Mouse (Mus musculus) stomach, postnatal 0 days (tissue): ENCODE measurements around the gene Gltp. TPM values are rescaled to one million over a fixed set of nuclear protein-coding genes. Genes with fewer than 3 reads are reported as not detected.

ENCODE experiments used
- ATAC-seq: fragments of 200-750 bp; cut with Nextera tagmentation; 2 replicates; pipeline ENCODE4 v1.8.0; 2017; ENCODE audit not compliant: low FRiP score, low TSS enrichment
- DNase-seq: peaks from one replicate; pipeline ENCODE4 v3.0.0-alpha.2; 2016; ENCODE audit warnings: low spot score
- H3K27ac ChIP-seq: fragments of 300-500 bp; sonication (generic); replicated peaks from 2 replicates; pipeline ENCODE4 v1.5.1; 2014; ENCODE audit warnings: mild to moderate bottlenecking, control low read depth
- H3K27me3 ChIP-seq: fragments of 300-500 bp; sonication (generic); 2 replicates; pipeline ENCODE4 v1.6.1; 2014; ENCODE audit warnings: low read length; ENCODE audit not compliant: control insufficient read depth, insufficient read depth
- H3K36me3 ChIP-seq: fragments of 300-500 bp; sonication (generic); 2 replicates; pipeline ENCODE4 v1.6.1; 2014; ENCODE audit warnings: low read length, mixed read lengths; ENCODE audit not compliant: control insufficient read depth, insufficient read depth
- H3K4me1 ChIP-seq: fragments of 300-500 bp; sonication (generic); replicated peaks from 2 replicates; pipeline ENCODE4 v1.6.1; 2014; ENCODE audit warnings: antibody characterized with exemption; ENCODE audit not compliant: control insufficient read depth, insufficient read depth
- H3K4me2 ChIP-seq: fragments of 300-500 bp; sonication (generic); replicated peaks from 2 replicates; pipeline ENCODE4 v1.6.1; 2014; ENCODE audit warnings: low read depth, mild to moderate bottlenecking, control low read depth, moderate library complexity
- H3K4me3 ChIP-seq: fragments of 300-500 bp; sonication (generic); 2 replicates; pipeline ENCODE4 v1.5.1; 2014; ENCODE audit warnings: low read depth, low read length, control low read depth
- H3K9ac ChIP-seq: fragments of 300-500 bp; sonication (generic); 2 replicates; pipeline ENCODE4 v1.6.1; 2014; ENCODE audit warnings: mild to moderate bottlenecking, low read length, control low read depth, mixed read lengths
- H3K9me3 ChIP-seq: fragments of 300-500 bp; sonication (generic); 2 replicates; pipeline ENCODE4 v1.6.1; 2016; ENCODE audit warnings: low read length; ENCODE audit not compliant: control insufficient read depth
- CTCF ChIP-seq: IDR thresholded peaks from 2 replicates; pipeline ENCODE4 v1.5.1; 2016; ENCODE audit warnings: antibody characterized with exemption, low read depth, mild to moderate bottlenecking, moderate library complexity
- EP300 ChIP-seq: optimal IDR thresholded peaks from 2 replicates; pipeline ENCODE3; 2016; ENCODE audit warnings: antibody characterized with exemption
- WGBS: fragments of 180-500 bp; shearing (Covaris S2); extraction: QIAGEN DNeasy Blood & Tissue Kit; methylation state at CpG from one replicate; pipeline ENCODE4 v1.1.7; 2014; 5-methylcytosine and 5-hydroxymethylcytosine counted together
- polyA plus RNA-seq: library from polyadenylated mRNA; unstranded; fragments of >200 nt; fragmentation: Nextera tagmentation; extraction: Ambion mirVana; gene quantifications from 2 replicates; pipeline ENCODE4 v1.2.1, GENCODE M21; 2015

Gene Gltp
- polyA plus RNA-seq, 1 experiment from 2014 or later = 482 TPM

GRCm38 (mm10) chr5:114731498-114731897 lies 40.7 kb upstream of the Gltp start:
- no peaks in the 10 kb centered on the region for H3K27me3 ChIP-seq
- H3K36me3 ChIP-seq = peaks cover 27% of the 10 kb centered on the region
- H3K9ac ChIP-seq = no peak overlapping the region
- no peak for DNase-seq
- no peaks in the 10 kb centered on the region for H3K9me3 ChIP-seq
- WGBS = 72% methylated on average over 6 of the region's 6 CpGs
- no peaks in the 10 kb centered on the region for H3K4me1 ChIP-seq
- H3K27ac ChIP-seq = no peak overlapping the region
- peak; percentile 46 for TF ChIP-seq CTCF
- TF ChIP-seq EP300 = no peak
- ATAC-seq = no peak
- no peak overlapping the region for H3K4me3 ChIP-seq
- H3K4me2 ChIP-seq = no peak overlapping the region

GRCm38 (mm10) chr5:114730129-114730528 lies 39.3 kb upstream of the Gltp start:
- 71% methylated on average over 10 of the region's 10 CpGs for WGBS
- ATAC-seq = no peak
- no peak overlapping the region for H3K9ac ChIP-seq
- TF ChIP-seq EP300 = no peak
- TF ChIP-seq CTCF = no peak
- no peaks in the 10 kb centered on the region for H3K27me3 ChIP-seq
- H3K4me3 ChIP-seq = no peak overlapping the region
- DNase-seq = no peak
- H3K9me3 ChIP-seq = no peaks in the 10 kb centered on the region
- H3K36me3 ChIP-seq = peaks cover 22% of the 10 kb centered on the region
- no peak overlapping the region for H3K27ac ChIP-seq
- no peaks in the 10 kb centered on the region for H3K4me1 ChIP-seq
- no peak overlapping the region for H3K4me2 ChIP-seq

- Histone ChIP-seq H3K9ac (no peak overlapping the region), H3K4me3 (no peak overlapping the region), H3K9me3 (no peaks in the 10 kb centered on the region), H3K27ac (no peak overlapping the region), H3K36me3 (peaks cover 17% of the 10 kb centered on the region), H3K27me3 (no peaks in the 10 kb centered on the region), H3K4me1 (no peaks in the 10 kb centered on the region), H3K4me2 (no peak overlapping the region)
- 76% methylated on average over 10 of the region's 10 CpGs for WGBS
- TF ChIP-seq EP300 (no peak), CTCF (no peak)
- ATAC-seq (no peak), DNase-seq (no peak)
These were observed 37.4 kb upstream of the Gltp start for GRCm38 (mm10) chr5:114728160-114728559.

- ATAC-seq (no peak), DNase-seq (no peak)
- TF ChIP-seq EP300 (no peak), CTCF (no peak)
- no peaks in the 10 kb centered on the region for H3K27me3 ChIP-seq
- H3K4me2 ChIP-seq = no peak overlapping the region
- H3K9ac ChIP-seq = no peak overlapping the region
- H3K4me1 ChIP-seq = no peaks in the 10 kb centered on the region
- 93% methylated on average over 13 of the region's 13 CpGs for WGBS
- H3K4me3 ChIP-seq = no peak overlapping the region
- no peak overlapping the region for H3K27ac ChIP-seq
- peaks cover 15% of the 10 kb centered on the region for H3K36me3 ChIP-seq
- no peaks in the 10 kb centered on the region for H3K9me3 ChIP-seq
These were observed 32.1 kb upstream of the Gltp start for GRCm38 (mm10) chr5:114722846-114723245.

- TF ChIP-seq CTCF (no peak), EP300 (no peak)
- H3K36me3 ChIP-seq = peaks cover 15% of the 10 kb centered on the region
- H3K27ac ChIP-seq = no peak overlapping the region
- no peak overlapping the region for H3K4me3 ChIP-seq
- no peaks in the 10 kb centered on the region for H3K27me3 ChIP-seq
- H3K9me3 ChIP-seq = no peaks in the 10 kb centered on the region
- no peak overlapping the region for H3K4me2 ChIP-seq
- ATAC-seq = no peak
- DNase-seq = no peak
- no peak overlapping the region for H3K9ac ChIP-seq
- 85% methylated on average over 10 of the region's 10 CpGs for WGBS
- no peaks in the 10 kb centered on the region for H3K4me1 ChIP-seq
These were observed 31.2 kb upstream of the Gltp start for GRCm38 (mm10) chr5:114721969-114722368.

- Histone ChIP-seq H3K4me3 (no peak overlapping the region), H3K4me1 (no peaks in the 10 kb centered on the region), H3K27me3 (no peaks in the 10 kb centered on the region), H3K9me3 (no peaks in the 10 kb centered on the region), H3K9ac (no peak overlapping the region), H3K4me2 (no peak overlapping the region), H3K27ac (no peak overlapping the region), H3K36me3 (peaks cover 17% of the 10 kb centered on the region)
- ATAC-seq (no peak), DNase-seq (no peak)
- 94% methylated on average over 11 of the region's 11 CpGs for WGBS
- TF ChIP-seq EP300 (no peak), CTCF (no peak)
These were observed 30.0 kb upstream of the Gltp start for GRCm38 (mm10) chr5:114720784-114721183.
